Mouse (Mus musculus) layer of hippocampus, postnatal 36 days (tissue): ENCODE data around the gene Cpne5. TPM values are rescaled to one million over a fixed set of nuclear protein-coding genes. Genes with fewer than 3 reads are reported as not detected.
A peak's percentile ranks its signal among the peaks of the same experiment; 100 is the strongest.
"Not testable (repeated sequence)": the region's sequence is repeated elsewhere in the genome, so short reads cannot be mapped to it uniquely, and the experiment has no call there.

ENCODE experiments used
- DNase-seq, 2 experiments: peaks; one replicate each; pipeline ENCODE4 v3.0.0; 2022
- total RNA-seq, 2 experiments: library from RNA; stranded (reverse); gene quantifications; 2 replicates each; pipeline ENCODE4 v1.2.3; 2021

Gene Cpne5
- total RNA-seq: 10 to 100 TPM; 30.4 to 31.7 TPM

DNA sequence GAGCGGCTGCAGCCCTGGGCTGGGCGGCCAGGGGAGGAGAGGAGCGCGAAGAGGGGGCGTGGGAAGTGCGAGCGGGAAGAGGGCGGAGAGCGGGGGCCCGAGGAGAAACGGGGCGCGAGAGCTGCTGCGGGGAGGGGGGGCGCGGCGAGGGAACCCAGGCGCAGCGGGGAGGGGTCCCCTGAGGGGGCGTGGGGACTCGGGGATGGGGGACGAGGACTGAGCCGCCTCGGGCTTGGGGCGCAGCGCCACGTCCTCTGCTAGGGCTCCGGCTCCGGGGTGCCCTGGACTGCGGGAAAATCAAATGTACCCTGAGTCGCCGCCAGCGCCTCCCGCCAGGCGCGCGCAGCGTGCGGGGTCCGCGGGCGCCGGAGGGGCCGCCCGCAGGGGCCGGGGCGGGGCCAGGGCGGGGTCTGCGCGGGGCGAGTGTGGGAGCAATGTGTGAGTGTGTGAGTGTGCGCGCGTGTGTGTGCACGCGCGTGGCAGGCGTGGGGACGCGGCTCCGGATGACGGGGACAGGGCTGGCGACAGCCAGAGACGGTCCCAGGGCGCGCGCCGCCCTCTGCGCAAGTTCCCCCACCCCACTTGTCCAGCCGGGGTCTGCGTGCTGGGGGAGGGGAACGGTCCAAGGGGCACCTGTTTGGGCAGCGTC, at the start of gene Cpne5:
Gene Cpne5, minus strand, starts transcription at position 396 of the 649 bp plus-strand sequence.
- no peak for DNase-seq

DNA sequence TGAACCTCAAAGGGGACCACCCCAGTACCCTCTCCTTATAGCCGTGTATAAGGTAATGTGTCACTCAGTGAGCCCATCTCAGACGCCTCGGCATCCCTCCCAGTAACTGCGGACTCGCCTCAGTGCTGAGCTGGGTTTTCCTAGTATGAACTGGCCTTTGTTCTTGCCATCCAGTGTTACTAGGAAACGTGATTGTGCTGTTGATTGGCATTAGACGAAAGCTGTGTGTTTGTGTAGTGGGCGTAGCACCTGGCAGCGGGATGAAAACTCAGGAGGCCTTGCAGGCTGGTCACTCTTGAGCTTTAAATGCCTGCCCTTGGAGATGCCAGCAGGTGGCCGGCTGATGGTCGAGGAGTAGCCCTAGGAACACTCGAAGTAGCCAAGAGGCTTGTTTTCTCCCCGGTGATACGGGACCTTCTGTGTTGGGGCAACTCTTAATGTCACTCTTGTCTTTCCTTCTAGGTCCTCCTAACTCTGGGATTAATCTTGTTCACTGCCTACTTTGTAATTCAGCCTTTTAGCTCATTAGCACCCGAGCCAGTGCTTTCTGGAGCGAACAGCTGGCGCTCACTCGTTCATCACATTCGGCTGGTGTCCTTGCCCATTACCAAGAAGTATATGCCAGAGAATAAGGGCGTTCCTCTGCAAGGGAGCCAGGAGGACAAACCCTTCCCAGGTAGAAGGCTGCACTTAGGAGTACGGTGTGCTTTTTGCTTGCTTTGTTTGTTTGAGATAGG, 44.4 kb upstream of the Cpne5 start:
- no peak for DNase-seq

DNA sequence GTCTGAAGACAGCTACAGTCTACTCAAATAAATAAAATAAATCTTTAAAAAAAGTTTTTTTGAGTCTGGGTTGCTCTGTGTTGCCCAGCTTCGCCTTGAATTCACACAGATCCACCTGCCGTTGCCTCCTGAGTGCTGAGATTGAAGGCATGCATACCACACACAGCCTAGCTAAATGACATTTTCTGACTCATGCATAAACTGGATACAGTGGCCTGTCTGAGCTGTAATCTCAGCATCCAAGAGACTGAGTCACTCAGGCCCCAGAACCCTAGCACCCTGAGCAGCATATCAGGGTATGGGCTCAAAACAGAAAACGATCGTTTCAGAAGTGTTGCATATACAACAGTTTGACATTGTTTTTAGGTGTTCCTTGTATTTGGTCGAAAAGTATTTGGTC, 43.6 kb upstream of the Cpne5 start:
- DNase-seq: no peak

DNA sequence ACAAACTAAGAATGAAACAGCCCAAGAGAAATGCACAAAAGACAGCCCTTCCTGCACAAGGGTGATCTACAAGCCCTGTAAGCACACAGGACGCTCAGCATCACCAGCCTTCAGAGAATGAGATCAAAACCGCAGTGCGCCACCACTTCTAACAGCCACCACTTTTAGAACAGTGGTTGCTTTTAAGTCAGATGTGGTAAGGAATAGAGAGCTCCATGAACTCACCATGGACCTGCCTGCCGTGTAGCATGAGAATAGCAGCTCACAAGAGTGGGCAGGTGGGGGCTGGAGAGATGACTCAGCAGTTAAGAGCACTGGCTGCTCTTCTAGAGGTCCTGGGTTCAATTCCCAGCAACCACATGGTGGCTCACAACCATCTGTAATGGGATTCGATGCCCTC, 42.5 kb upstream of the Cpne5 start:
- no peak for DNase-seq

DNA sequence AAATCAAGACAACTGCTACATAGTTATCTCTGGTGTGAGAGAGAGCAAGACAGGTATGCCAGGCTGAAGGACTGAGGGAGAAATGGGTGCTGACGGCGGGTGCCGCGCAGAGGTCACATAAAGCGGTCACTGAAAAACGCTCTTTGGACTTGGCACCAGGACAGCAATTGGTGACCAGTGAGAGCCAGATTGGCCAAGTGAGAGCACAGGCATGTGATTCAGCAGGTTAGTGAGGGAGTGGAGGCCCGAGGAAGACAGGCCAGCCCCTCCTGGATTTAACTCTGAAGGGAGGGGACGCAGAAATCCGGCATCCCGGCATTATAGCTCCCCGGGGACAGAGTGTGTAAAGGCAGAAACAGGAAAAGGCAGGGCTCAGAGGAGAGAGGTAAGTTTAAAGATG, 35.9 kb upstream of the Cpne5 start:
- DNase-seq: no peak

DNA sequence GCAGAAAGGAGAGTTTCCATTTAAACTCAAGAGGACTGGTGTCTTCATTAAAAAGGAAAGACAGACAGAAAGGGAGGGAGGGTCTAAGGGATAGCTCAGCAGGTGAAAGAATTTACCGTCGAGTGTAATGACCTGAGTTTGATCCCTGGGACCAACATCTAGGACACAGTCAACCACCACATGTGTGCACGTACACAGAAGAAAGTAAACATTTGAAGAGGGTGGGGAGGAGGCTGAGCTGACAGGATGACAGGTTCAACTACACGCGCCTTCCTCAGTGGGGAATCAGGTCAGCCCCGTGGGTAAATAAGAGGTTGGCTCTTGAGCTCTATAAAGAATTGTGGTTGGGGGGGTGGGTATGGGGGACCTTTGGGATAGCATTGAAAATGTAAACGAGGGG, 35.2 kb upstream of the Cpne5 start:
- DNase-seq: no peak

DNA sequence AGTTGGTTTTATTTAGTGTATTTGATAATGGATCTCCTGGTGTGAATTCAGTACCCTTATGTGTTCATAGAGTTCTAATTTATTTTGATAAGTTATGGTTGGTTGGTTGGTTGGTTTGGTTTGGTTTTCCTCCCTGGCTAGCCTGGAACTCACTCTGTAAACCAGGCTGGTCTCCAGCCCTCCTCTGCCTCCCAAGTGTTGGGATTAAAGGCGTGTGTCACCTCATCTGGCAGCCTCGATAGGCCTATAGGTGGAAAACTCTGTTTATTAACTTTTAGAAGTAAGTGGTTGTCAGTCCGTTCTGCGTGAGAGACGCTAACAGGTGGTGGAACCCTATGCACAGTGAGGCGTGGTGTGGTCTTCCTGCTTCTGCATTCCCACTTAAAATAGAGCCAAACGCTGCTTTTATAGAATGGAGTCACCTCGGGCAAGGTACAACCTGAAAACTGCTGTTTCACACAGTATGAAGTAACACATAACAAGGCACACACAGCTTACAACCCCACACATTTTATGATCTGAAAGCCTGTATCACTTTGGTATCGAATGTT, 32.3 kb upstream of the Cpne5 start:
- DNase-seq: no peak

DNA sequence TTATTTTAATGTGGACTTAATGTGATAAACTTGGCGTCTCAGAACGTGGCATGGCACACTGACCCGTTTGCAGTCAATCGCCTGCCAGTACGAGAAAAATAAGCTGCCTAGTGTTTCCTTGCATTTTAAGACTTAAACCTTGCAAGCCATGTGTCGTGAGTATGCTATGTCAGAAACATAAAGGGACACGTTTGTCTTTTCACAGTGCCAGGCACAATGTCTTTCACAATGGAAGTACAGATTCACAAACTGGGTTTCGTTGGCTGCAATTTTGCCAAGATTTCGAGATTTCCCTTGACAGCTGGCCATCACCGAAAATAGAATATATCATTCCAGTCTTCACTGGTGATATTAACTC, 31.4 kb upstream of the Cpne5 start:
- DNase-seq: no peak

DNA sequence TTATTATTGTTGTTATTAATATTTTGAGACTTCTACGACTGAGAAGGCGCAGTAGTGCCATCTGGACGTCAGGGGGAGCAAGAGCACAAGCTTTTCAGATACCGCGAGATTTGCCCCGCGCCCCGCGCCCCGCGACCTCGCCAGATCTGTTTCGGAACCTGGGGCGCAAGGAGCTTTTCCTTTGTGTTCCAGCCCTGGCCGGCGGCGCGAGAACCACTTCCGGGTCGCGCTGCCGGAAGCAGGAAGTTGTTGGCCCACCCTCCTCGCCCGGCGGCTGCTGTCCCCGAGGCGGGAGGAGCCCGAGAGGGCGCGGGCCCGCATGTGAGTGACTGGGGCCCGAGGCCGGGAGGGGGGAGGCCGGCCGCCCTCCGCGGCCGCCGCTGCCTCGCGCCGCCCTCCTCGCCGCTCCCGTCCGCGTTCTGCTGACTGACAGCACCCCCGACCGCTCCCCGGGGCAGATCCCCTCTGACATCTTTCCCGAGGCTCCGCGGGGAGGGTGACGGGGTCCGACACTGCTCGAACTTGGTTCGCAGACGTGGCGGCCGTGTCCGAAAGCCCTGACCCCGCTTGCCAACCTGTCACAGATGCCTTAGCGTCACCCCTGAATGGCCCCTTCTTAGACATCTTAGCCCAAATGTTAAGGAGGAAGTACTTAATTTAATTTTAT, 30.8 kb upstream of the Cpne5 start, which contains the start of gene BC004004:
Gene BC004004, plus strand, starts transcription at position 107 of the 667 bp plus-strand sequence.
- peak; percentile 93 for DNase-seq

DNA sequence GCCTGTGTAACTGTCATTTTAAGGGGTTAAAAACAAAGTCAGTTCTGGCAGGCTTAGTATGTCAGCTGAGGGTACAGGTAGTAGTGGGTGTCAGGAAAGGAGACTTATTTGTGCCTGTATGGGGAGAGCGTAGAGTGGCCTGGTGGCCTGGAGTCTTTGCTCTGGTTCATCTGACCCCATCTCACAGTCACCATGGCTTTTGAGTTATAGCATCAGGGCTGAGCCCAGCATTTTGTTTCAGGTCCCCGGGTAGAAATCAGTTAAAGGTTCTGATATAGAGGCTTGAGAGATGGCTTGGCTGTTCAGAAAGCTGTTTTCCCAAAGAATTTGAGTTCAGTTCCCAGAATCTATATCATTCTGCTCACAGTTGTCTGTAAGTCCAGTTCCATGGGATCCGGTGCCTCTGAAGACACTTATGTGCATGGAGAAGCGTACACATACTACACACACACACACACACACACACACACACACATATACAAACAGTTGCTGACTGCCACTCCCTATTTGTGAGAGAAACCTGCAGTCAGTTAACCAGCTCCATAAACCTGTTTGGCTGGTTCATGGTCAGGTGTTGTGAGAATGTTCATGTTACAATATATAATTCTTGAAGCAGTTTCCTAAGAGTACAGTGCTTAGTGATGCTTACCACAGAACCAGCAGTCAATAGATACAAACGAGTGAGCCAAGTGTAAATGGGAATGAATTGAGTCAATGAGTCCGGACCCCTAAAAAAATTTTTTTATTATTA, 30.1 kb upstream of the Cpne5 start:
- no peak for DNase-seq

DNA sequence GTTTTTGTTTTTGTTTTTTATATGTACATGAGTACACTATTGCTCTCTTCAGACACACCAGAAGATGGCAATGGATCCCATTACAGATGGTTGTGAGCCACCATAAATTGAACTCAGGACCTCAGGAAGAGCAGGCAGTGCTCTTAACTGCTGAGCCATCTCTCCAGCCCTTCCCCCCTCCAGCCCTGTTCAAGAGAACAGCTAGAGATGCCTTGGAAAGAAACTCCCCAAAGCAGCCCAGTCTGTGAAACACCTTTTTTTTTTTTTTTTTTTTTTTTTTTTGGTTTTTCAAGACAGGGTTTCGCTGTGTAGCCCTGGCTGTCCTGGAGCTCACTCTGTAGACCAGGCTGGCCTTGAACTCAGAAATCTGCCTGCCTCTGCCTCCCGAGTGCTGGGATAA, 29.1 kb upstream of the Cpne5 start:
- DNase-seq: not testable (repeated sequence)

DNA sequence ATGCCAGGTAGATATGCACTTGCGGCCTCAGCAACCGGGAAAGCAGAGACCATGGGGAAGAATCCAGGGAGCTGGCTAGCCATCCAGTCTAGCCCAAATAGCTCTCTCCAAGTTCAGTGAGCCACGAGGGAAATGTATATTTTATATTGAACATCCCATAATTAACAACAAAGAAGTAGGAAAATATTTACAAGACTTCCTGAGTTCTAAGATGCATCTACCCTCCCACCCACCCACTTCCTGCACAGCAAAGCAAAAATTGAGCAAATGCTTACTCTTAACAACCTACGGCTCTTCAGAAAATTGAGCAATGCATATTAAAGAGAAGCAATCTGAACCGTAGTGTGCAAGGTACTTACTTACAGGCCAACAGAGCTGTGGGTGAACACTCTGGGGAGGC, 26.8 kb upstream of the Cpne5 start:
- DNase-seq: no peak

DNA sequence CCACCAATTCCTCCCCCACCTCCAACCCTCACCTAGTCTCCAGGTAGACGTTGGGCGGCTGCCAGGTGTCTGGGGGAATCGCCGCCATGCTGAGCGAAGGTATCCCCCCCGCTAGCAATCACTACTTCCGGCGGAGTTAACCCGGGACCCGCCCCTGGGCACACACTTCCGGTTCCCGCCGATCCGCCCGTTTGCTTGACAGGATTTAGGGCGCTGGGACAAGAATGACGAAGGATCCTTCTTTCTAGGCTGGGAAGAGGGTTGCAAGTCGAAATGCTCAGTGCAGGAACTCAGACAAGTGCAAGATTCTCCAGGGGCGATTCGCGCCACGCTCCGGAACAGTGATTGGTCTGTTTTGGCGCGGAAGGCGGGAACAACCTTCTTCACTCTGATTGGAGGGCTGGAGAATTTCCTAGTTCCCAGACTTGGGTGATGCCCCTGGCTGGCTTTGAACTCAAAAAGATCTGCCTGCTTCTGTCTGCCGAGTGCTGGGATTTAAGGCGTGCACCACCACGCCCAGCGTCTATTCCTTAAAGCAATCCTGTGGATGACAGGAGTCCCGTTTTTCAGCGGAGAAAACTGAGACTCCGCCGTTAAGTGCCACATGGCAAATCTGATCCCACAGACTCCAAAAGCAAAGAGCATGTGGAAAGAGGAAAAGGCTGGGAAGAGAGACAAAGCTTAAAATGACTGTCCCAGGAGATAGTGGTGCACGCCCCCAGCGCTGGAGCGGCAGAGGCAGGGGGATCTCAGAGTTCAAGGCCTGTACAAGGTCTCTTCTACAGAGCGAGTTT, 26.1 kb upstream of the Cpne5 start, which contains the start of gene Ppil1:
Gene Ppil1, minus strand, starts transcription at position 347 of the 794 bp plus-strand sequence.
- peak; percentile 81 to 82 for DNase-seq

DNA sequence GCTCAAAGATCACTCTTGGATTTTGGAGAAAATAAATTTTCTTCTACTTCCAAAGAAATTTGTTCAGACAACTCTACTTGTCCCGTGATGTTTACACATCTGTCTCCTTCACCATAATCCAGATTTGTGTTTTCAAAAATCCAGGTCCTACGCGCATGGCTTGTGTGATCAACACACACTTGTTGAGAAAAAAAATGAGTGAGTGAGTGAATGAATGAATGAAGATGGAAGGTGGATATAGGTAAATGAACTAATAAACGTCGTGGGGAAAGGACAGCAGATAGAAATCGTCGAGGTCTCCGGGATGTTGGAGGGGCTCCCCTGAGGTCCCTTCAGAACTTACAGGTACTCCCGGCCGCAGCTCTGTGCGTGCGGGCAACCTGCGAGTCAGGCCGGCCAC, 25.4 kb upstream of the Cpne5 start:
- DNase-seq: no peak

DNA sequence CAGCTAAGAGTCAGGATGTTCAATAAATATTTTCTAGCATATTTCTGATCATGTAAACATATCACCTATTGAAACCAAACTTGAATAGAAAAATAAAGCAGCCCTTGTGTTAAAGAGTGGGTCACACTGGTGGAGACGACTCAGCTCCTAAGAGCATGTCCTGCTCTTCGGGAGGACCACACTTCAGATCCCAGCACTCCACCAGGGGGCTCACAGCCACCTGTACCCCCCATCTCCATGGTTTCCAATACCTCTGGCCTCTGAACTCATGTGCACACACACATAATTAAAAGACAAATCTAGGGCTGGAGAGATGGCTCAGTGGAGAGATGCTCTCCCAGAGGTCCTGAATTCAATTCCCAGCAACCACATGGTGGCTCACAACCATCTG, 24.3 kb upstream of the Cpne5 start:
- DNase-seq: no peak

DNA sequence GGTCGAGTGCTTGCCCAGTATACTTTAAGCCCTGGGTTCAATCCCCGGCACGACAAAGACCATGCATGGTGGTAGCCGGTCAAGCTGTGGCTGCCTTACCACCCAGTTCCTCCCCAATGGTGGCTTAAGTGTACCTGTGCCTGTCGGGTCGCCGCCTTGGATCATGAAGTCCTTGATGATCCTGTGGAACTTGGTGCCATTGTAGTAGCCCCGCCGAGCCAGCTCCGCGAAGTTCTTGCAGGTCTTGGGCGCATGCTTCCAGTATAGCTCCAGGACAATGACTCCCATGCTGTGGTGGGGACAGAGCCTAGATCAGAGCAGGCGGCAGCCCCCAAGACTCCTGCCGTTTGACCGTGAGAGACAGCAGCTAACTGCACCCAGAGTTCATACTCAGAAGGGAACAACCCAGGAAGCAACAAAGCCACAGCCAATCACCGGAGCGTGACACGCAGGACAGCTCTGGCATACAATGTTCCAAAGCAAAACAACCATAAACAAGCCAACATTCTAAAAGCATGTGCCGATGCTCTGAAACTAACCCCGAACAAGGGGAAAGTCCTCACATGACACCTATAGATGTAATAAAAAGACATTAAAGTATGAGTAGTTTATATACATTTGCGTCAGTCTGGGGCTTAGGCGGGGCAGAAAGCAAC, 23.8 kb upstream of the Cpne5 start:
- no peak for DNase-seq

DNA sequence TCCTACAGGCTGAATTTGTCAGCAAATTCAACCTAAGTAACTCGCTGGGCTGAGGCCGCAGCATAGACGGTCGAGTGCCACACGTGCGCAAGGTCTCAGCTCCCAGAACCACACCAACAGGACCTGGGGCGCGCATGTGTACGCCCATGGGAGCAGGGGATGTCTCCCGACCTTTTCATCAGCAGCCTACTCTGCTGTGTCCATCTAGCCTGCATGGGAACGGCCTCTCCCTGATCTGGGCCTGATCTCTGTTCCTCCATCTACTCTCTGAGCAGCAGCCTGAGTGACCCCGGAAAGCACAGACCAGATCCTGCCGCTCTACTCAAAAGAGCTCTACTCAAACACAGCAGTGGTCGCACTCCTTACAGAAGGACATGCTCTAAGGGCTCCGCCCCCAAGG, 22.5 kb upstream of the Cpne5 start:
- no peak for DNase-seq

DNA sequence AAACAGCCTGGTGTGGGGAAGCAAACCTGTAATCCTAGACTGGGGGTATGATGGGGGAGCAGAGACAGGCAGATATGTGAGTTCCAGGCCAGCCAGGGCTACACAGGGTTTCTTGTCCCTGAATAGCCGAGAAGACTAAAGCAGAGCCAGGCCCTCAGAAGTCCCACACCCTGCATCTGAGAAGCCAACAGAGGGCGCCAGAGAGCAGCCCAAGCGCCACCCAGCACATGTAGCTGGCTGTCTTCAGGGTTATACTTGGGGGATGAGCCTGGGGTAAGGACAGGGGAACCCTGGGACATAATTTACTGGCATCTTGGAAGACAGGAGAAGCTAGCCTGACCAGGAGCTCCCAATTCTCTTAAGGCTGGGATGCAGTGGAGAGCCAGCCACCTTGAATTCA, 21.5 kb upstream of the Cpne5 start:
- peak; percentile 63 to 64 for DNase-seq

DNA sequence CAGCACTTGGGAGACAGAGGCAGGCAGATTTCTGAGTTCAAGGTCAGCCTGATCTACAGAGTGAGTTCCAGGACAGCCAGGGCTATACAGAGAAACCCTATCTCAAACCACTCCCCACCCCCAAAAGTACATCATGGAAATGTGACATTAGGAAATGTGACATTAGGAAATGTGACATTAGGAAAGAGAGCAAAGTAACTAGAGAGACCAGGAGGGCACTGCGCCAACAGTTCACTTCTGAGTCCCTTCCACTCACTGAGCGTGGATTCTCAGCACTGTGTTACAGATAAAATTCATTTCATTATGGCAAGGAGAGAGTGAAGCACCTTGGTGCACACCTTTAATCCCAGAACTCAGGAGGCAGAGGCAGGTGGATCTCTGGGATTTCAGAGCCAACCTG, 21.0 kb upstream of the Cpne5 start:
- DNase-seq: no peak

DNA sequence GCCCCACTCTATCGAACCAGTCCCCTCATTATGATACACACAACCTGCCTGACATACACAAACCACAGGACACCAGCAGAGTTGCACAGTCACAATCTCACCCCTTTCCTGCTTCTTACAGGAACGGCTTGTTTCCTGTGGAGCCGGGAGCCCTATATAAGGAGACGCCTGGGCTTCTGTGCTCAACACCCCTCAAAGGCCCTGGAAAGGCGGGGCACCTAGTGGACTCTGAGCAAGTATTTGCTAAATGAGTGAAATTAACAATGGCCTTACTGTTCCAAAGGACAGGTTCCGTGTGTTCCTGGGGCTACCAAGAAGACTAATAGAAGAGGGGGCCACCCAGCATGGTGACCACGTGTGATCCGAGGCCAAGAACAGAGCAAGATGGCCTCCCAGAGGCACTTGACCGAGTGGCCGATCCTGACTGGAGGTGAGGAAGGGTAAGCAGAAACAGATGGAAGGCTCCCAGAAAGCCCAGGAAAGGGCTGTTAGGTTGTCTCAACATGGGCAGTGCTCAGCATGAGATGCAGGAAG, 20.1 kb upstream of the Cpne5 start:
- no peak for DNase-seq

DNA sequence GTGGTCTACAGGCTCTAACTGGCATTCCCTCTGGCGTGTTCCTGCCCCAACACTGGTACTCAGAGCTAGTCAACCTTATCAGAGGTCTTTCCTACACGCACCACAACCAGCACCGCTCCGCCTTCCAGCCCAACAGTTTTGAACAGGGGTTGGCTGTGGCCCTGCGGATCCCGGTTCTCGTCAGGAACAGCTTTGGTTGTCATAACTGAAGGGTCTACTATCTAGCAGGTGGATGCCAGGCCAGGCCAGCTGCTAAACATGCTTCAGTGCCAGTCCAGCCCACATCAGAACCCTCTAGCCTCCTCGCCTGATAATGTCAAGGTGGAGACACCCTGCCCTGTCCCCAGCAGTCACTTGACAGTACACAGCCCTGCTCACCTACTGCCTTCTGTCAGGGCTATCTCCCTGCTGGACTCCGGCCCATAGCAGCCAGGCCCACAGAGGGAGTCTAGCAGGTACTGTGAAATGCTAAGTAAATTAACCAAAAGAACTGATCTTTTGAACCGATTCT, 19.1 kb upstream of the Cpne5 start:
- no peak for DNase-seq
